7 mouse cellular contexts compared by ENCODE assay signal in the genomic region with DNA sequence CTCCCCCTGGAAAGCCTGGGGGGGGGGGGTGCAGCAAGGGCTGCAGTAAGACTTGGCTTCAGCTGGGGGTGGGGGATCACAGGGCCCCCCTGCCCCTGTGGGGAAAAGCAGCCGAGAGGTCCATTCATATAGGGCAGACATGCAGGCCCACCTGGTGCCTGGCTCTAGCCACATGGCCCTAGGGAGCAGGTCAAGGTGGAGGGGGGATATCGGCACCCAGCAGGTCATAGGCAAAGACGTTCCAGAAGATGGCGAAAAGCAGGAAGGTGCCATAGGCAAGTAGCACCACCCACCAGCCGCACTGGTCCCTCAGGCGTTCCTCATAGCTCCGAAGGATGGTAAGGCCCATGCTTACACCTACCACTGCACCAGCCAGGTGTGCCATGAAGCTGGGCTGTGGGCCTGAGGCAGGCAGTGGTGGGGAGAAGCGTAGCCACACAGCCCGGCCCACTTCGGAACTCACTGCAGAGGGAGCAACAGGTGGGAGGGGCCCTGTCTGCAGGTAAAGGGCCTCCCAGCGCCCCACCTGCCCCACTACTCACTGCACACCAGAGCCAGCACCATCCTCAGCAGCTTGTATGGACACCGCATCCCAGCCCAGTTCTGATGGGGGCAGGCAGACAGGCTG. TPM values are rescaled to one million over a fixed set of nuclear protein-coding genes. Genes with fewer than 3 reads are reported as not detected.
DNase-seq lines count a peak whose midpoint lies in the region; ATAC-seq and TF ChIP-seq lines count a peak whose summit lies in the region.

No protein-coding gene starts in this region.

- H3K4me1 ChIP-seq in megakaryocyte, embryonic 14.5 days = peaks cover 85% of the 10 kb centered on the region
- peaks cover 45% of the 10 kb centered on the region for H3K4me1 ChIP-seq in heart, postnatal 0 days (ENCODE audit: control insufficient read depth, insufficient read depth)
- peaks cover 88% of the 10 kb centered on the region for H3K4me1 ChIP-seq in liver, embryonic 13.5 days (replicated peaks)

- no peak for TF ChIP-seq EP300 in heart, postnatal 0 days (IDR thresholded peaks at IDR 0.05; ENCODE audit: low read depth)

- peak overlapping the region; percentile 95 for H3K4me2 ChIP-seq in heart, postnatal 0 days (ENCODE audit: low read depth, low read length)
- H3K4me2 ChIP-seq in liver, embryonic 13.5 days = peak overlapping the region; percentile 99

- TF ChIP-seq CTCF in heart, postnatal 0 days (IDR thresholded peaks at IDR 0.05; ENCODE audit: low read depth) = no peak

- H3K27ac ChIP-seq in heart, postnatal 0 days (ENCODE audit: low read depth) = peak overlapping the region; percentile 99
- peak overlapping the region; percentile 93 for H3K27ac ChIP-seq in liver, embryonic 13.5 days

- no peak for ATAC-seq in megakaryocyte, adult 5-6 weeks (ENCODE audit: poor library complexity, severe bottlenecking)
- ATAC-seq in heart, postnatal 0 days (ENCODE audit: insufficient read depth, low read depth) = no peak
- ATAC-seq in liver, embryonic 13.5 days (ENCODE audit: low read depth) = no peak

- WGBS in heart, postnatal 0 days = 76% methylated on average over 12 of the region's 12 CpGs
- 88% methylated on average over 12 of the region's 12 CpGs for WGBS in liver, embryonic 13.5 days (ENCODE audit: insufficient replicate concordance)

- no peak for DNase-seq in heart, postnatal 0 days (ENCODE audit: low spot score)
- DNase-seq in liver, embryonic 13.5 days = no peak
- no peak for DNase-seq in urinary bladder, postnatal 14 days (ENCODE audit: low spot score)
- no peak for DNase-seq in gastrocnemius, adult 18-20 months (ENCODE audit: low spot score)
- DNase-seq in left cerebral cortex, adult 11 months (ENCODE audit: low spot score) = no peak

- peaks cover 78% of the 10 kb centered on the region for H3K36me3 ChIP-seq in megakaryocyte, embryonic 14.5 days (replicated peaks; ENCODE audit: low read length)
- H3K36me3 ChIP-seq in heart, postnatal 0 days (replicated peaks; ENCODE audit: control insufficient read depth, insufficient read depth, low read length) = peaks cover 35% of the 10 kb centered on the region
- peaks cover 62% of the 10 kb centered on the region for H3K36me3 ChIP-seq in liver, embryonic 13.5 days

- peak overlapping the region; percentile 97 for H3K4me3 ChIP-seq in megakaryocyte, embryonic 14.5 days (replicated peaks)
- peak overlapping the region; percentile 77 for H3K4me3 ChIP-seq in heart, postnatal 0 days (ENCODE audit: low read depth, low read length)
- peak overlapping the region; percentile 85 for H3K4me3 ChIP-seq in liver, embryonic 13.5 days (replicated peaks)

- H3K27me3 ChIP-seq in megakaryocyte, embryonic 14.5 days (replicated peaks) = no peaks in the 10 kb centered on the region
- no peaks in the 10 kb centered on the region for H3K27me3 ChIP-seq in heart, postnatal 0 days (ENCODE audit: control insufficient read depth, insufficient read depth, low read length)
- no peaks in the 10 kb centered on the region for H3K27me3 ChIP-seq in liver, embryonic 13.5 days

- H3K9ac ChIP-seq in heart, postnatal 0 days (replicated peaks; ENCODE audit: low read depth, low read length) = peak overlapping the region; percentile 79
- H3K9ac ChIP-seq in liver, embryonic 13.5 days = peak overlapping the region; percentile 92

- H3K9me3 ChIP-seq in megakaryocyte, embryonic 14.5 days = no peaks in the 10 kb centered on the region
- no peaks in the 10 kb centered on the region for H3K9me3 ChIP-seq in heart, postnatal 0 days (replicated peaks; ENCODE audit: control insufficient read depth, low read length)
- H3K9me3 ChIP-seq in liver, embryonic 13.5 days (replicated peaks) = no peaks in the 10 kb centered on the region

RNA-seq across cellular contexts. Expression of gene Stub1, which starts 1.5 kb away (rescaled TPM):
- polyA plus RNA-seq in megakaryocyte, embryonic 14.5 days (2012; ENCODE audit: insufficient read depth, low replicate concordance) = 34.5 and 115 TPM in 2 replicates
- total RNA-seq in megakaryocyte, adult 5-6 weeks (2015) = 48.4 and 54.7 TPM in 2 replicates
- total RNA-seq in megakaryocyte, adult 5-6 weeks (2017) = 62.6 and 67.6 TPM in 2 replicates
- total RNA-seq in heart, postnatal 0 days (2014; rRNA removed; ENCODE audit: low replicate concordance) = 115 and 154 TPM in 2 replicates
- 212 and 219 TPM in 2 replicates for polyA plus RNA-seq in heart, postnatal 0 days (2015; fragmentation: Nextera tagmentation; extraction: Ambion mirVana)
- polyA plus RNA-seq in liver, embryonic 13.5 days (2015; fragmentation: Nextera tagmentation; extraction: Ambion mirVana) = 130 TPM in 2 replicates
- 10 to 100 TPM; 88.4 to 92.9 TPM for total RNA-seq in gastrocnemius, adult 18-20 months (2021)

RNA-seq across cellular contexts. Expression of gene Rhbdl1, which starts 2.4 kb away (rescaled TPM):
- polyA plus RNA-seq in megakaryocyte, embryonic 14.5 days (2012; ENCODE audit: insufficient read depth, low replicate concordance) = 2.9 and 3.8 TPM in 2 replicates
- total RNA-seq in megakaryocyte, adult 5-6 weeks (2015) = 0.98 and 1.4 TPM in 2 replicates
- 0.55 and 0.69 TPM in 2 replicates for total RNA-seq in megakaryocyte, adult 5-6 weeks (2017)
- 1.7 and 2.3 TPM in 2 replicates for total RNA-seq in heart, postnatal 0 days (2014; rRNA removed; ENCODE audit: low replicate concordance)
- polyA plus RNA-seq in heart, postnatal 0 days (2015; fragmentation: Nextera tagmentation; extraction: Ambion mirVana) = 1.7 and 2.2 TPM in 2 replicates
- 0.20 and 0.30 TPM in 2 replicates for polyA plus RNA-seq in liver, embryonic 13.5 days (2015; fragmentation: Nextera tagmentation; extraction: Ambion mirVana)
- 10 to 100 TPM; 10.7 to 14.7 TPM for total RNA-seq in gastrocnemius, adult 18-20 months (2021)

RNA-seq across cellular contexts. Expression of gene Jmjd8, which starts 6.0 kb away (rescaled TPM):
- polyA plus RNA-seq in megakaryocyte, embryonic 14.5 days (2012; ENCODE audit: insufficient read depth, low replicate concordance) = 2.4 and 7.8 TPM in 2 replicates
- total RNA-seq in megakaryocyte, adult 5-6 weeks (2015) = 6.0 and 7.7 TPM in 2 replicates
- total RNA-seq in megakaryocyte, adult 5-6 weeks (2017) = 10.6 and 14.4 TPM in 2 replicates
- total RNA-seq in heart, postnatal 0 days (2014; rRNA removed; ENCODE audit: low replicate concordance) = 32.2 and 34.6 TPM in 2 replicates
- polyA plus RNA-seq in heart, postnatal 0 days (2015; fragmentation: Nextera tagmentation; extraction: Ambion mirVana) = 26.1 and 26.2 TPM in 2 replicates
- polyA plus RNA-seq in liver, embryonic 13.5 days (2015; fragmentation: Nextera tagmentation; extraction: Ambion mirVana) = 21.7 and 26.9 TPM in 2 replicates
- total RNA-seq in gastrocnemius, adult 18-20 months (2021) = 10 to 100 TPM; 12.6 to 14.2 TPM

RNA-seq across cellular contexts. Expression of gene Gm20683, which starts 6.9 kb away (rescaled TPM):
- 3.0 and 5.2 TPM in 2 replicates for polyA plus RNA-seq in megakaryocyte, embryonic 14.5 days (2012; ENCODE audit: insufficient read depth, low replicate concordance)
- total RNA-seq in megakaryocyte, adult 5-6 weeks (2015) = 0.07 TPM in 1 of 2 replicates, not detected in the other
- 0.33 TPM in 1 of 2 replicates, not detected in the other for total RNA-seq in megakaryocyte, adult 5-6 weeks (2017)
- total RNA-seq in heart, postnatal 0 days (2014; rRNA removed; ENCODE audit: low replicate concordance) = 3.8 TPM in 1 of 2 replicates, not detected in the other
- 1.5 and 1.8 TPM in 2 replicates for polyA plus RNA-seq in heart, postnatal 0 days (2015; fragmentation: Nextera tagmentation; extraction: Ambion mirVana)
- 0.28 and 0.57 TPM in 2 replicates for polyA plus RNA-seq in liver, embryonic 13.5 days (2015; fragmentation: Nextera tagmentation; extraction: Ambion mirVana)
- total RNA-seq in gastrocnemius, adult 18-20 months (2021) = 10 to 100 TPM; 10.0 to 11.8 TPM

RNA-seq across cellular contexts. Expression of gene Rhot2, which starts 9.9 kb away (rescaled TPM):
- polyA plus RNA-seq in megakaryocyte, embryonic 14.5 days (2012; ENCODE audit: insufficient read depth, low replicate concordance) = 59.4 and 75.2 TPM in 2 replicates
- 14.0 and 15.6 TPM in 2 replicates for total RNA-seq in megakaryocyte, adult 5-6 weeks (2015)
- total RNA-seq in megakaryocyte, adult 5-6 weeks (2017) = 13.9 and 30.4 TPM in 2 replicates
- total RNA-seq in heart, postnatal 0 days (2014; rRNA removed; ENCODE audit: low replicate concordance) = 88.2 and 116 TPM in 2 replicates
- polyA plus RNA-seq in heart, postnatal 0 days (2015; fragmentation: Nextera tagmentation; extraction: Ambion mirVana) = 27.1 and 27.5 TPM in 2 replicates
- 12.8 and 13.5 TPM in 2 replicates for polyA plus RNA-seq in liver, embryonic 13.5 days (2015; fragmentation: Nextera tagmentation; extraction: Ambion mirVana)
- 10 to 100 TPM; 72.4 to 72.9 TPM for total RNA-seq in gastrocnemius, adult 18-20 months (2021)
